Mouse (Mus musculus): ENCODE results near the gene Shroom1.

Shroom1 gene

DNA sequence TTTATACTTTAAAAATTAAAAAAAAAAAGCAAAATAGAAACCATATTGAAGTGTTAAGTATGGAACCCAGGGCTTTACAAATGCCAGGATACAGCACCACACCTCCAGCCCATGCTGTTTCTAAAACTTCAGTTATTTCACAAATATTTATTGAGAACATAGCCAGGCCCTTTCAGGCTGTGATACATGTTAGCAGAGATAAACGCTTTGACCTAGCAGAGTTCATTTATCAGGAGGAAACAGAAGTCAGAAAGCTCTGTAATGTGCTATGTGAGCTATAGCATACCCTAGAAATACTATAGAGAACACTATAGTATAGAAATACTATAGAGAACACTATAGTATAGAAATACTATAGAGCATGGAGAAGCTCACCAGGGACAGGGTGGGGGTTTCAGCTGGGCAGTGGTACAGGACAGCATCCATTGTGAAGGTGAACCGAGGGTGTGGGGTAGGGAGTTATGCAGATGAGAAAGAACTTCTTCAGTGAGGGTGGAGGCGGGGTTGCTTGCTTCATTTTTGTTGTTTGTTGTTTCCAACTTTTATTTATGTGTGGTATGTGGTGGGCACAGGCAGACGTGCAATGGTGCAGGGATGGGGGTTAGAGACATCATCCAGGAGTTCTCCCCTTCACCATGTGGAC lies 24.2 kb downstream of the Shroom1 start:
- no peak for DNase-seq

DNA sequence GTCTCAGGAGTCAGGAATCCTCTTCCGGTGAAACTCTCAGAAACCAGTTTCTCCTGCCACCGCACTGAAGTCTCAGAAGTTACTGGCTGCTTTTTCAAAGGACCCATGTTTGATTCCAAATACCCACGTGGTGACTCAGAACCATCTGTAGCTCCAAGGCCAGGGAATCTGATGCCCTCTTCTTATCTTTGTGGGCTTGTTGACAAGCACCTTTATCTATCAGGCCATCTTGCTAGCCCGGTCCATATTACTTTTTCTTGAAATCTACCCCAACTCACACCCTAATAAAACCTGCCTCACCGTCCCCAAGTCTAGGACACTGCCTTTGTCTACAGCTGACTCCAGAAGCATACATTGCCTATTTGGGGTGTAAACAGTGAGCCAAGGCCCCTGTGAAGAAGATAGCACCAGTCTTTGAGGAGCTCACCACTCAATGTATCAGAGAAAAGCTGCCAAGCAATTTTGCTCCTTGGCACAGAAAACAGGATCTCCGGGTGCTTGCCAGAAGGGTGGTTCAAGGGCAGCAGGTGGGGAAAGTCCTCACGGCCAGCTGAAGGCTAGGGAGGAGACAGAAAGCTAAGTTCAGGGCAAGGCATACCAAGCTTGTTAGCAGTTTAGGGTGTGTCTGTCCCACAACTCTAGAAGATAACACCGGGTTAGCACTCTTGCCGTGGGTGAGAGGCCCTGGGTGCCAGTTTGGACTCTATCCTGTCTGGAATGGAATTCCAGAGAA lies 26.3 kb downstream of the Shroom1 start:
- DNase-seq = peak; percentile 66 to 69

DNA sequence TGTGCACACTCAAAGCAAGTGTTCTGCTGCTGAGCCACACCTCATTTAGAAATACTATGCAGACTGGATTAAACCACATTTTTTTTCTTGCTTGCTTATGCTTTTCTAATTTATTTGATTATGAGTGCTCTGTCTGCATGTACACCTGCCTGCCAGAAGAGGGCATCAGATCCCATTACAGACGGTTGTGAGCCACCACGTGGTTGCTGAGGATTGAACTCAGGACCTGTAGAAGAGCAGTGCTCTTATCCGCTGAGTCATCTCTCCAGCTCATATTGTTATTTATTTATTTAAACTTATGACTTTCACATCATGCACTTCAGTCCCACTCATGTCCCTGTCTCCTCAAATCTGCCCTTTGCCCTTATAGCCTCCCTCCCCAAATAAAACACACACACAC lies 28.7 kb downstream of the Shroom1 start:
- DNase-seq = peak in 1 of 2 experiments; percentile 50

DNA sequence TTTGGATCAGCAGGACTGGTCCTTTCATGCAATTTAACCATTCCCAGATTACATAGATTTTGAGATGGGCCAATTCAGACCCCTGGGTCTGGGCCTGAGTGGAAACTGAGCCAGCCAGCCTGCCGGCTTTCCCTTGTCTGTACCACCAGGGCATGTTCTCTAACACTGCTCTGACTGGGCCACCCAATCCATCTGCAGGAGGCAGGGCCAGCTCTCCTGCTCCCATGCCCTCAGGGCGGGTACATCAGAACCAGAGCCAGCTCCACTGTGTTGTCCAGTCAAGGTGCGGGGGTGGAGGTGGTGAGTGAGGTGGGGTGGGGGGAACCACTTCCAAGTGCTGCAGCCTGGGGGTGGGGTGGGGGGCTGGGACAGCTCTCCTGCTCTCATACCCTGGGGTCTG lies 29.3 kb downstream of the Shroom1 start:
- DNase-seq = peak in 1 of 2 experiments; percentile 30

DNA sequence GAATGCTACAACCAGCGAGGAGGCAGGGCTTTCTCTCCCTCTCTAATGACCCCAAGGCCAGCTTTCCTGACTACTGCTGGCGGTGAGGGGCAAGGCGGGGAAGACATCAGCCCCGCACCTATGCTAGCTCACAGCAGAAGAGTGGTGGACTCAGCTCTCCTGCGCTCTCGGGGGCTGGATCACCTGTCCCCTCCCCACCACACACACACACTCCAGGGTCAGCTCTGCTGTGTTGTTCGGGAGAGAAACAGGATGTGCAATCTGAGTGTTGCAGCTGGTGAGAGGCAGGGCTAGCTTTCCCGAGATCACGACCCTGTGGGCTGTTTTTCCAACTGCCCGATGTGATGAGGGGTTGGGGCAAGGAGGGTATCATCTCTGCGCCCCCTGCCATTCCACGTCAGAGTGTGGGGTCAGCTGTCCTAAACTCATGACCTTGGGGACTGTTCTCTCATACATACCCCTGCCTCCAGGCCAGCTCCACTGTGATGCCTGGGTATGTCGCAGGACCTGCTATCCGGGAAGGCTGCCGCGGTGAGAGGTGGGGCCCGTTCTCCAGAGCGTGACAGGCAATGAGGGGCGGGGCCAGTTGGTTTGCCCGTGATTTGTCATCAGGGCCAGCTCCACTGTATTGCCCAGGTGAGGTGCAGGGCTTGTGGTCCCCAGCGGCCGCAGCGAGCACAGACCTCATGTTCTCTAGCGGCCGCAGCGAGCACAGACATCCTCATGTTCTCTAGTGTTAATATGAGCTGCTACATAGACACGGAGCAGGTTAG lies 30.0 kb downstream of the Shroom1 start:
- peak; percentile 87 to 91 for DNase-seq

DNA sequence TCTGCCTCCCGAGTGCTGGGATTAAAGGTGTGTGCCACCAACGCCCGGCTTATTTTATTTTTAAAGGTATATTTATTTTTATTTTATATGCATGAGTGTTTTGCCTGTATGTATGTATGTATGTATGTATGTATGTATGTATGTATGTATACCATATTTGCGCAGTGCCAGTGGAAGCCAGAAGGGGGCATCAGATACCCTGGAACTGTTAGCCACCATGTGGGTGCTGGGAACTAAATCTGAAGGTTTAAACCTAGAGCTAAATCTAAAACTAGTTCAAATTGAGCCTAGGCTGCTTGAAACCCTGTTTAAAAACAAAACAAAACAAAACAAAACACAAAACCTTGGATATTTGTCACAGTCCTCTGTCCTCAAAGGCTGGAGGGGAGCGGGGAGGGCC lies 32.0 kb downstream of the Shroom1 start:
- DNase-seq = no peak

DNA sequence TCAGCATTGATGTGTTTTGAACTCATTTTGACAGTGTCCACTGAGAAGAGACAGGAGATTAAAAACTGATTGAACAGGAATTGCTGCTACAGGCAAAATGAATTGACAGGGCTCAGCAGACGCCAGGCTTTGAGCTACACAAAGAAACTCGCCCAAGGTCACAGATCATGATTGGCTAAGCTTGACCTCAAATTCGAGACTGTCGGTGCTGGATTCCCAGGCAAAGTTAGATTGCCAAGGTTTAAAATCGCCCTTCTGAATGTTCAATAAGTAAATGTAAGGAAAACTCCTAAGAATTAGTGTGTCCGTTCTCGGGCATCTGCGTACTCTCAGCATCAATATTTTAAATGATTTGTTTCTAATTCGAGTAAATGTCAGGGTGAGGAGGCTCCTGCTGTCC lies 32.4 kb downstream of the Shroom1 start:
- DNase-seq = no peak

DNA sequence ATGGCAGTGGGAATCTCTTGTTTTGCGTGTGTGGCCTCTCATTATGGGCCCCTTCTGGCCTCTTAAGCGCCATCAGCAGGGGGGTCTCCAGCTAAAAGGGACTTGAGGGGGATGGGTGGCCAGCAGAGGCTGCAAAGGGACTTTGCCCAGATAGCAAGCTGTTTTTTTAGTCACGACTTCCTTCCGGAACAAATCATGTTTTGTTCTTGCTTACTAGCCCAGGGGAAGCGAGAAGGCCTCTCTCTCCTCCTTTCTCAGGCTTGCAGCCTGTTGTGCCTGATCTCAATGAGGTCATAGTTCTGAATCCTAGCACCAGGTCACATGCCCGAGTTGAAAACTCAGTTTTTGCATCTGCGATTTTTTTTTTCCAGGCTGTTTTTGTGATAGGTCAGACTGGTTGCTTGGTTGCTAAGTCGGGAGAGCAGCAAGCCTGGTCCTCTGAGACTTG lies 35.0 kb downstream of the Shroom1 start:
- no peak for DNase-seq

DNA sequence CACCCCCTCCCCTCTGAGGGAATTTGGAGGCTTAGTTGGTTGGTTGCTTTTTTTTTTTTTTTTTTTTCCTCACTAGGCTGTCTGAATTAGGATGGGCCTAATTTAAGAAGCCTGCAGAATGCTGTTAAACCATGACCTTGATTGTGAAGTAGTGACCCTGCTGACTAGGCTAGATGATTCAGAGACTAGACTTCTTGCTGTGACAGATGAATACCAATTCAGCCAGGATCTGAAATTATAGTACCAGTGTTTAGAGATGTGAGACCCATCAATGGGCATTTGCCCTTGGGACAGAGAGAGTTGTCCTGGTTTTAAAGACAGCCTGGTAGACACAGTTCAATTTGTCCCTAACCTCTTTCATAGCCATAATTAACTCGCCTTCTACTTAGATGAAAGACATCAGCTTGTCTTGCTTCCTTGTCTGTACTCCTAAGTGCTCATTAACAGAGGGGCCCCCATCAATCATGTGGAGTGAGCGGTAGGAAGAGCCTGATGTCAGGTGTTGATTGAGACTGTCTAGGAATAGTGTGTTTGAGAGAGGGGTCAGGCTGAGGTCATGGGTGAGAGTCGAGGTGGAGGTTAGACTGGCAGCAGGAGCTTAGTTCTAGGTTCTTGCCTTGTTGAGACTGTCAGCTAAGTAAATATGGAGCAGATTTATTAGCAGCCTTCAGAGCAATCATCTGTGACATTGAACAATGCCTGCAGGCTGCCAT lies 36.4 kb downstream of the Shroom1 start:
- DNase-seq = no peak

DNA sequence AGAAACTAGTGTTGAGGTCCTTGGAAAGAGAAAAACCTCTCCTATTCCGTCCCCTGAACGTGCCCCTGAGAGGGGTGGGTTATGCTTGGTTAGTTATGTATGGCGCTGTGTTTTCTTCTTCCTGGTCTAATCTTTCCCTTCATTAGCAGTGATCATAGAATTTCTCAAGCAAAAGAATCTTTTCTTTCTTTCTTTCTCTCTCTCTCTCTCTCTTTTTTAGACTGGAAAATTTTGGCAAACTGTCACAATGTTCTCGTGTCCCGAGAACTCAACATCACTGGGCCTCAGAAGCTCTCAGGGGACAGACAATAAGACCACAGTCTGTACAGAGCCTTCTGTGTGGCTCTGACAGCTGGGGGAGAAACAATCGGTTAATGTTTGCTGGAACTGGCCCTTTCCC lies 38.4 kb downstream of the Shroom1 start:
- no peak for DNase-seq

DNA sequence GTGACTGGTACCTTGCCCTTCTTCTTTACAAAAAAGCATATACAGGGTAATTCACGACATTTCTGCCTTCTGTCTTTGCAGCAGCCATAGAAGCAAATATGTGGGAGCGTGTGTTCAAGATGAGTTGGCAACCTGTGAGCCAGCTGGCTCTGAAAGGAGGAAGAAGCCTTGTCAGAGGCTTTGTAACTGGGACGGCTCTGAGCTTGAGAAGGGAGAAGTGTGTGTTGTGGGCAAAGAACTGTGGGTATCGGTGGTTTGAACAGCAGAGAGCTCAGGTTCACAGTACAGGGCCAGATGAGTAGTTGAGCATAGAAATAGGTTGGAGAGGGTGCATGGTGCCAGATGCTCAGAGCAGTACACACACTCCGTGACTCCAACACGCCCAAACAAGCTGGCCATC lies 39.9 kb downstream of the Shroom1 start:
- peak; percentile 49 to 53 for DNase-seq

DNA sequence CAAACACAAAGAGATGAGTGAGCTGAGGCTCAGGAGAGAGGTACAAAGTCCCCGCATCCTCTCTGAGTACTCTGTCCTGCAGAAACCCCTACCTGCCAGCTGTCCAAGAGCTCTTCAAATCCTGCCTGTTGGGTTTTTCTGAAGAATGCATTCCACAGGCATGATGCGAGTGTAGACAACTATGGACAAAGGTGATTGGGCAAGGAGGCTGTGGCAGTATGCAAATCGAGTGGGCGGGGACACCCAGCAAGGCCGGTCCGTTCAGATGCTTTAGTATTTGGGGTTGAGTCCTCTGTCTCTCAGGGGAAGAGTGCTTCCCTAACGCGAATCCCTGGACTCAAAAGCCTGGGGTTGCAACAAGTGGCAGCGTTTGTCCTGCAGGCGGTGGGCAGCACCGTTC lies 43.6 kb downstream of the Shroom1 start:
- DNase-seq = no peak

DNA sequence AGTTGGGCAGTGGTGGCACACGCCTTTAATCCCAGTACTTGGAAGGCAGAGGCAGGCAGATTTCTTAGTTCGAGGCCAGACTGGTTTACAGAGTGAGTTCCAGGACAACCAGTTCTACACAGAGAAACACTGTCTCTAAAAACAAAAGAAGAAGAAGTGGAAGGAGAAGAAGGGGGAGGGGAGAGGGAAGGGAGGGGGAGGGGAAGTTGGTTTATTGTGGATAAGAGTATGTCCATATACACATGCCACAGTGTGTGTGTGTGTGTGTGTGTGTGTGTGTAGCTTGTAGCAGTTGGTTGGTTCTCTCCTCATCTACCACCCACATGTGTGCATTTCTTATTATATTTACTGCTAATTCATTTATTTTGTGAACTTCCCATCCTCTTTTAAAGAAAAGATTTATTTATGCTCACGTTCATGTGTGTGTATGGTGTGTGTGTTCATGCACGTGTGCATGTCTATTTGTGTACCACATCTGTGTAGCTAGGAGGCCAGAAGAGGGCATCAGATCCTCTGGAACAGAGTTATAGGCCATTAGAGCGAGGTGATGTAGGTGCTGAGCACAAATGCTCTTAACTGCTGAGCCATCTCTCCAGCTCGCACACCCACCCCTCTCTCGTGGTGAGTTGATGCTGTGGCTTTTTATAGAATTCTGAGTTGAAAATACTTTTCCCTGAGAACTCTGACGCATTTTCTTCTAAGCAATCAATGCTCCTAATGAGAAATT lies 45.2 kb downstream of the Shroom1 start:
- DNase-seq = no peak

DNA sequence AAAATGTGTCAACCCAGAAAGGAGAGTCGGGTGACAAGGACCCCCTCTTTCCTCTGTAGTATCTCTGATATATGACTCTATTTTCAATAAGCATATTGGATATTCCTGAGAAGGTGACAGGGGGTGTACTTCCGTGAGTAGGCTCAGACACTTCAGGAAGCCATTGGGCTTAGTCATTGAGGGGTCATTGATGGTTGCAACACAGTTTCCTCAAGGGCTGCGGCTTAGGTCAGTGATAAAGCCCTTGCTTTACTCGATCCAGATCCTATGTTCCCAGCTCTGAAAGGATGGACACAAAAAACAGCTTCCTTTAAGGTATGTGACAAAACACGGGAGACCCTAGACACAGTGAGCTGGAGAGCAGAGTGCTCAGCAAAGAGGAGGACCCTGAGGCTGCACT lies 46.7 kb downstream of the Shroom1 start:
- no peak for DNase-seq

DNA sequence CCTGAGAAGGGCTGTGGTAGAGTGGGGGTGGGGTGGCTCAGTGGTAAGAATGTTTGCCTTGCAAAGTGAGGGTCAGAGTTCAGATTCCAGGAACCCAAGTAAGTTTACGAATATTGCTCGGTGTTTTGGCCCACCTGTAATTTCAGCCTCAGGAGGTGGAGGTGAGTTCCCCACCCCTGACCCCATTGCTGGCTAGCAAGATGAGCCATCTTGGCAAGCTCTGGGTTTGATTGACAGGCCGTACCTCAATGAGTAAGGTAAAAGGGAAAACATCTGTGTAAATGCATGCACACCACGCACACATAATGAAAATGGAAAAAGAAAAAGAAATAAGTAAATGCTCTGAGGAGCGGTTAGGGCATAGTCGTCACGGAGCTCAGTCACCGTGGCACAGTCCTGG lies 47.4 kb downstream of the Shroom1 start:
- no peak for DNase-seq

DNA sequence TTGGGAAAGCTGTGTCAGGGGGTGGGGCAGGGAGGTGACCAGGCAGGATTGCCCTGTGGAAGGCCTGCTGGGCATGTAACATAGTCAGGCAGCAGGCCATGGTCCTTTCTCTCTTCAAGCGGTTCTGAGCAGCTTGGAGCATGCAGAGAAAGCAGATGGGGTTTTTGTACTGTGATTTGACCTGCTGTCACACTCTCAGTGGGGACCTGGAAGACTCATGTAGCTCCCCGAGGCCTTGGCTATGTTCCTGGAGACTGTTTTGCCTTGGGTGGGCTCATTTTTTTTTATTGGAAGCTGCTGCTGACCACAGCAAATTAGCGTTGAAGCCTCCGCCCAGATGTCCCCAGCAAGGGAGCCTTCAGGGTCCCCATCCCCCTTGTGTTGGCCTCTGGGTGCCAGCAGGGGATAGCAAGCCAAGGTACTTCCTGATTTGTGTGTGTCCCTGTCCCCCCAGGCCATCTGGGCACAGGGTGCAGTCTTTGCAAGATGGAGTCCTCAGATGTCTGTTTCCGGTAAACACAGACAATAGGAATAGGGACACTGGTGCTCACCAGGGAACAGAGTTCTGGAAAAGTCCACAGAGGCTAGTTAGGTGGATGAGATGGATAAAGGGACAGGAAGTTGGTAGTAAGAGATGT lies 48.1 kb downstream of the Shroom1 start:
- DNase-seq = peak; percentile 94

DNA sequence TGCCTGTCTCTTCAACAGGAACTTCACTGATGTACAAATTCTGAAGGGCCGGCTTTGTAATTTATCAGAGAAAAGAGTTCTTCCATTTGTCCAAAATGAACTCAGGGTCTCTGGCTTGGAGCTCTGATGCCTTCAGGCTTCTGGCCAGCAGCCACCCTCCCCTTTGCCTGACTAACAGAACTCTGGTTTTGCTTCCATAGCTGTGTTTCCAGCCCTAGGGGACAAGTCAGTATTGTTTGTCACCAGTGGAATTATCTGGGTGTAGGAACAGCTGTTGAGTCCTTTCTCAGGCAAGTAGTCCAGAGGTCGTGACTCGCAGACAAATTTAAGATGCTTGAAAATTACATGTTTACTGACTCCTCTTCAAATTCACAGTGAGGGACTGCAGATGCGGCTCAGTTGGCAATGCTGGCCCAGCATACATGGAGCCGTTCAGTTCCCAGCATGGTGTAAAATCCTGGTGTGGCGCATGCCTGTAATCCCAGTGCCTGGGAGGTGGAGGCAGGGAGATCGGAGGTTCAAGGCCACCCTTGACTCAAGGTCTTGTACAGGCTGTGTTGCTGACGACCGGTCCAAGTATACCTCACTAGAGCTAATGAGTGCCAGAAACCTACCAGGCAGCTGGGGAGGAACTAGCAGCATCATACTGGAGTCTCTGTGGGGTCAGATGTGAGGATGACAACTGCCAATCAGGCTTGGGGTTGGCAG lies 50.2 kb downstream of the Shroom1 start:
- DNase-seq = peak in 1 of 2 experiments; percentile 46

DNA sequence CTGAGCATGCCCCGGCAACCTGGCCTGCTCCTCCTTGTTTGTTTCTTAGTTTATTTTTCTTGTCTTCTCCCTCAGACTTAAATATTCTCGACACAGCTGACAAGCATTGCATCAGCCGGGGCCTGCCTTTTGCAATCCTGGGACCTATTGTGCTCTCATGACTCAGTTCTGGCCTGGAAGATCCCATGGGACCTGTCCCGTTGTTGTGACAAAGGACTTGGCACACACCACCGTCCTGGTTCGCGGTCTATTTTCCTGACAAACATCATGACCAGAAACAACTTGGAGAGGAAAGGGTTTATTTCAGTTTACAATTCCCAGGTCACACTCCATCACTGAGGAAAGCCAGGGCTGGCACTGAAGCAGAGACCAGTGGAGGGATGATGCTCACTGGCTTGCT lies 51.1 kb downstream of the Shroom1 start:
- peak in 1 of 2 experiments; percentile 36 for DNase-seq

DNA sequence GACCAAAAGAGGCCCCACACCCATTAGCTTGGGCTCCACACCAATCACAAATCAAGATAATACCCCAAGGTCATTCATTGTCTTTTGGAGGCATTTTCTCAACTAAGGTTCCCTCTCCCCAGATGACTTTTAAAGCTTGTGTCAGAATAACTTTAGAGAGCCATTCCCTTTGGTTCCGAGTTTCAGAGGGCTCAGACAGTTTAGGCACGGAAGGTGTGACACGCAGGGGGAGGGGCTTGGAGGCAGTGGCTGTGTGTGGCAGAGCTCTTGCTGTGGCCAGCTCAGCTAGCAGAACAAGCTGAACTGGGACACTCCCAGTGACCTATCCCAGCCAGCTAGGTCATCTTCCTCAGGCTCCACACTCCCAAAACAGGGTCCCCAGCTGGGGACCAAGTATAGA lies 51.6 kb downstream of the Shroom1 start:
- DNase-seq = no peak

DNA sequence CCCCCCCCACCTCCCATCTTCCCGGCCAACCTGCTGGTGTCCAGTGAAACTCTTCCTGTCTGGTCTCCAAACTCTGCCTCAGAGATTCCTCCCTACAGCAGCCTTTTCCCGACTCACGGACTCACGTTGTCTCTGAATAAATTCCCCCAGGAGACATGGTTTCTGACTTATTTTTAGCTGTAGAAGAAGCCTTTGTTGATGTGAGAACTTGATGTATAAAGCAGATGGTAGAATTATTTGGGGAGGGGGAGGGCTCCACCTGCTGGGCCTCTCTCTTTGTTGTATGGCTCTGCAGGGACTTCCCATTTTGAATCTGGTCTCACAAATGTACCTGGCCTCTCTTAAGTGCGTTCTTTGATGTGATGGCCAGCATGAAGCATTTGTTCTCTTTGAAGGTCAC lies 53.3 kb downstream of the Shroom1 start:
- DNase-seq = no peak

Data from cerebellum, adult 18-20 months (tissue).